Mouse (Mus musculus) lung, adult 2 months (tissue): ENCODE measurements around the gene Rab34.

Source experiments
- CTCF ChIP-seq: fragments of 200-500 bp; IDR thresholded peaks from 2 replicates; pipeline ENCODE4 v1.5.1; 2011; ENCODE audit warnings: mild to moderate bottlenecking, low read length, control low read depth; ENCODE audit not compliant: insufficient read depth
- POLR2A ChIP-seq: fragments of 200-500 bp; IDR thresholded peaks from 2 replicates; pipeline ENCODE4 v1.6.1; 2011; ENCODE audit warnings: low read depth, mild to moderate bottlenecking, control low read depth, low read length, borderline replicate concordance; ENCODE audit errors: extremely low read depth

GRCm38 (mm10) chr11:78213086-78213817 is 25.0 kb downstream of the Rab34 start:
- no peak for TF ChIP-seq POLR2A
- TF ChIP-seq CTCF: no peak
